15 mouse cellular contexts compared by ENCODE assay signal in genomic region chr5:30683993-30684392, GRCm38 (mm10). TPM values are rescaled to one million over a fixed set of nuclear protein-coding genes. Genes with fewer than 3 reads are reported as not detected.
A peak's percentile ranks its signal among the peaks of the same experiment; 100 is the strongest.
DNase-seq lines count a peak whose midpoint lies in the region; ATAC-seq and TF ChIP-seq lines count a peak whose summit lies in the region.
"Had no signal": no experiment of that assay in that cellular context is flagged by ENCODE, and none has a peak within 500 bp of the region (broad histone marks: within the 10 kb centered on the region; RNA-seq: fewer than 3 reads in every experiment).

No protein-coding gene starts in this region.

- H3K27me3 ChIP-seq in heart, embryonic 10.5 days (ENCODE audit: insufficient read depth, poor library complexity, severe bottlenecking) = no peaks in the 10 kb centered on the region
- H3K27me3 ChIP-seq in liver, postnatal 0 days (ENCODE audit: insufficient read depth, low read length) = no peaks in the 10 kb centered on the region
- no peaks in the 10 kb centered on the region; the same call in 1 of the 2 replicates for H3K27me3 ChIP-seq in liver, embryonic 11.5 days (replicated peaks; ENCODE audit: control insufficient read depth, insufficient read depth, low read length)
- H3K27me3 ChIP-seq in CH12.LX (replicated peaks) = no peaks in the 10 kb centered on the region
- no peaks in the 10 kb centered on the region for H3K27me3 ChIP-seq in heart, embryonic 12.5 days (replicated peaks)
- H3K27me3 ChIP-seq: forebrain, embryonic 13.5 days; heart, embryonic 13.5 days; liver, embryonic 13.5 days had no signal

- H3K36me3 ChIP-seq in heart, embryonic 10.5 days = 0 out of 2 replicates have a peak, but pooled peaks cover under 1% of the 10 kb centered on the region
- H3K36me3 ChIP-seq in liver, postnatal 0 days (replicated peaks; ENCODE audit: insufficient read depth, low read length) = no peaks in the 10 kb centered on the region
- no peaks in the 10 kb centered on the region for H3K36me3 ChIP-seq in liver, embryonic 11.5 days (ENCODE audit: control insufficient read depth, insufficient read depth, low read length)
- no peaks in the 10 kb centered on the region for H3K36me3 ChIP-seq in CH12.LX (replicated peaks in 1 of 2; ENCODE audit: control insufficient read depth in 1 of 2, insufficient read depth in 1 of 2, low read length in 1 of 2)
- H3K36me3 ChIP-seq in heart, embryonic 12.5 days = no peaks in the 10 kb centered on the region
- H3K36me3 ChIP-seq: heart, embryonic 13.5 days; liver, embryonic 13.5 days had no signal

- in situ Hi-C loops in CH12.LX (cut with MboI; ENCODE audit: low pct_ligation_motif_present, low pct_unique_long_range_greater_than_20kb, low sequenced_read_pairs) = no loop called here

- 75% methylated on average over 3 of the region's 3 CpGs for WGBS in heart, embryonic 10.5 days
- WGBS in liver, postnatal 0 days (ENCODE audit: insufficient replicate concordance) = 65% methylated on average over 3 of the region's 3 CpGs
- 74% methylated on average over 3 of the region's 3 CpGs for WGBS in liver, embryonic 11.5 days
- 72% methylated on average over 3 of the region's 3 CpGs for WGBS in heart, embryonic 12.5 days

- TF ChIP-seq POLR2A in CH12.LX (IDR thresholded peaks at IDR 0.05; ENCODE audit: low read depth, low read length) = no peak
- TF ChIP-seq POLR2A in bone marrow macrophage, adult 2 months (IDR thresholded peaks at IDR 0.05; ENCODE audit: borderline replicate concordance, low read depth, low read length) = no peak

- no peaks in the 10 kb centered on the region for H3K79me2 ChIP-seq in CH12.LX (replicated peaks; ENCODE audit: control insufficient read depth, extremely low read depth, insufficient read depth, poor library complexity, severe bottlenecking)

- TF ChIP-seq CTCF in liver, postnatal 0 days (IDR thresholded peaks at IDR 0.05; ENCODE audit: low read depth) = peak; percentile 48
- peak; percentile 14 to 60; a peak in 2 of 4 replicates for TF ChIP-seq CTCF in CH12.LX (conservative IDR thresholded peaks at IDR 0.05 in 1 of 2, IDR thresholded peaks at IDR 0.05 in 1 of 2; ENCODE audit: low read depth in 2 of 2, low read length in 2 of 2)
- peak; percentile 36; the same call in 1 of the 2 replicates for TF ChIP-seq CTCF in bone marrow macrophage, adult 2 months (IDR thresholded peaks at IDR 0.05; ENCODE audit: low read depth, low read length)

- H3K9me3 ChIP-seq in heart, embryonic 10.5 days = no peaks in the 10 kb centered on the region
- H3K9me3 ChIP-seq in liver, postnatal 0 days (ENCODE audit: low read length) = no peaks in the 10 kb centered on the region
- H3K9me3 ChIP-seq in liver, embryonic 11.5 days (ENCODE audit: control insufficient read depth, low read length) = no peaks in the 10 kb centered on the region
- no peaks in the 10 kb centered on the region for H3K9me3 ChIP-seq in CH12.LX (replicated peaks; ENCODE audit: low read length)
- no peaks in the 10 kb centered on the region for H3K9me3 ChIP-seq in heart, embryonic 12.5 days (replicated peaks)
- H3K9me3 ChIP-seq: forebrain, embryonic 13.5 days; heart, embryonic 13.5 days; liver, embryonic 13.5 days had no signal

- H3K4me2 ChIP-seq in liver, postnatal 0 days (ENCODE audit: low read depth, low read length) = no peak overlapping the region
- no peak overlapping the region for H3K4me2 ChIP-seq in liver, embryonic 11.5 days
- H3K4me2 ChIP-seq in CH12.LX (ENCODE audit: insufficient read depth, low read depth, poor library complexity, severe bottlenecking) = no peak overlapping the region
- H3K4me2 ChIP-seq in heart, embryonic 12.5 days = no peak overlapping the region
- H3K4me2 ChIP-seq: forebrain, embryonic 13.5 days; heart, embryonic 13.5 days; liver, embryonic 13.5 days had no signal

- no peak overlapping the region for H3K9ac ChIP-seq in liver, postnatal 0 days (replicated peaks)
- no peak overlapping the region for H3K9ac ChIP-seq in liver, embryonic 11.5 days (ENCODE audit: low read depth, low read length)
- no peak overlapping the region for H3K9ac ChIP-seq in CH12.LX (ENCODE audit: insufficient read depth, low read depth)
- no peak overlapping the region for H3K9ac ChIP-seq in heart, embryonic 12.5 days
- H3K9ac ChIP-seq: forebrain, embryonic 13.5 days; heart, embryonic 13.5 days; liver, embryonic 13.5 days had no signal

- no peak overlapping the region for H3K4me3 ChIP-seq in heart, embryonic 10.5 days
- no peak overlapping the region for H3K4me3 ChIP-seq in liver, postnatal 0 days (ENCODE audit: low read depth, low read length)
- no peak overlapping the region for H3K4me3 ChIP-seq in liver, embryonic 11.5 days (ENCODE audit: low read depth, low read length)
- H3K4me3 ChIP-seq in CH12.LX (replicated peaks in 1 of 3; ENCODE audit: low read depth in 2 of 3, low read length in 2 of 3, poor library complexity in 1 of 3) = no peak overlapping the region
- no peak overlapping the region for H3K4me3 ChIP-seq in bone marrow macrophage, adult 2 months (ENCODE audit: insufficient read depth, low read length)
- no peak overlapping the region for H3K4me3 ChIP-seq in heart, embryonic 12.5 days
- H3K4me3 ChIP-seq: forebrain, embryonic 13.5 days; heart, embryonic 13.5 days; liver, embryonic 13.5 days had no signal

- peak; percentile 11 for TF ChIP-seq RAD21 in CH12.LX (IDR thresholded peaks at IDR 0.05; ENCODE audit: low read depth, low read length)

- TF ChIP-seq EP300 in liver, postnatal 0 days (IDR thresholded peaks at IDR 0.05; ENCODE audit: low read depth) = no peak
- TF ChIP-seq EP300 in CH12.LX (IDR thresholded peaks at IDR 0.05; ENCODE audit: low read length) = no peak

- no peak for ATAC-seq in liver, postnatal 0 days
- no peak for ATAC-seq in liver, embryonic 11.5 days (replicated peaks; ENCODE audit: low FRiP score)
- no peak for ATAC-seq in heart, embryonic 12.5 days (ENCODE audit: insufficient number of reproducible peaks, low FRiP score)
- ATAC-seq: forebrain, embryonic 13.5 days had no signal

- dilution Hi-C loops in CH12.LX (cut with MboI; ENCODE audit: extremely low pct_ligation_motif_present, extremely low pct_unique_long_range_greater_than_20kb, low sequenced_read_pairs) = no loop called here

- H3K4me1 ChIP-seq in heart, embryonic 10.5 days = no peaks in the 10 kb centered on the region
- no peaks in the 10 kb centered on the region for H3K4me1 ChIP-seq in liver, postnatal 0 days (ENCODE audit: insufficient read depth)
- no peaks in the 10 kb centered on the region for H3K4me1 ChIP-seq in liver, embryonic 11.5 days (replicated peaks; ENCODE audit: control insufficient read depth, insufficient read depth, low read length)
- peaks cover 0 to 9% of the 10 kb centered on the region in 2 experiments; a peak in 2 of 4 replicates for H3K4me1 ChIP-seq in CH12.LX (ENCODE audit: control insufficient read depth in 1 of 2, insufficient read depth in 2 of 2)
- peaks cover 12% of the 10 kb centered on the region for H3K4me1 ChIP-seq in bone marrow macrophage, adult 2 months (ENCODE audit: control insufficient read depth, insufficient read depth, low read length)
- H3K4me1 ChIP-seq in heart, embryonic 12.5 days (replicated peaks) = no peaks in the 10 kb centered on the region
- H3K4me1 ChIP-seq: forebrain, embryonic 13.5 days; heart, embryonic 13.5 days; liver, embryonic 13.5 days had no signal

- DNase-seq in heart, adult 11 months = peak; percentile 55
- no peak for DNase-seq in heart, embryonic 10.5 days (ENCODE audit: low spot score)
- no peak for DNase-seq in liver, postnatal 0 days
- no peak for DNase-seq in liver, embryonic 11.5 days (ENCODE audit: low spot score)
- no peak for DNase-seq in CH12.LX (ENCODE audit: extremely low read depth)
- no peak for DNase-seq in layer of hippocampus, adult 9-11 months
- DNase-seq: adrenal gland, postnatal 14 days; kidney, adult 11 months; liver, embryonic 13.5 days; retina, postnatal 1 day had no signal

- no peak overlapping the region for H3K27ac ChIP-seq in heart, embryonic 10.5 days
- H3K27ac ChIP-seq in liver, postnatal 0 days (ENCODE audit: low read depth) = no peak overlapping the region
- no peak overlapping the region for H3K27ac ChIP-seq in liver, embryonic 11.5 days (ENCODE audit: low read depth, low read length)
- no peak overlapping the region for H3K27ac ChIP-seq in CH12.LX (ENCODE audit: insufficient read depth, low read depth)
- no peak overlapping the region for H3K27ac ChIP-seq in bone marrow macrophage, adult 2 months (ENCODE audit: insufficient read depth, low read depth, low read length)
- H3K27ac ChIP-seq in heart, embryonic 12.5 days (ENCODE audit: poor library complexity, severe bottlenecking) = no peak overlapping the region
- H3K27ac ChIP-seq: forebrain, embryonic 13.5 days; heart, embryonic 13.5 days; liver, embryonic 13.5 days; macrophage had no signal

RNA-seq across cellular contexts. Expression of gene Cenpa, which starts 17.4 kb away (rescaled TPM):
- 323 and 372 TPM in 2 replicates for polyA plus RNA-seq in heart, embryonic 10.5 days (2016; fragmentation: Nextera tagmentation; extraction: Ambion mirVana)
- polyA plus RNA-seq in liver, postnatal 0 days (2015; fragmentation: Nextera tagmentation; extraction: Ambion mirVana) = 135 and 145 TPM in 2 replicates
- 326 and 357 TPM in 2 replicates for polyA plus RNA-seq in liver, embryonic 11.5 days (2014; fragmentation: Nextera tagmentation; extraction: Ambion mirVana)
- total RNA-seq in CH12.LX (2012; rRNA removed) = 89.4 and 99.1 TPM in 2 replicates
- total RNA-seq in CH12.LX (2014; rRNA removed) = 125 and 138 TPM in 2 replicates
- 143 and 163 TPM in 2 replicates for polyA plus RNA-seq in CH12.LX (2012; ENCODE audit: insufficient read length, low read depth)
- polyA plus RNA-seq in bone marrow macrophage, adult 2 months (2012; ENCODE audit: insufficient read depth, insufficient read length, missing spikeins) = 81.0 and 87.8 TPM in 2 replicates
- 264 and 282 TPM in 2 replicates for polyA plus RNA-seq in heart, embryonic 12.5 days (2016; fragmentation: Nextera tagmentation; extraction: Ambion mirVana)

RNA-seq across cellular contexts. Expression of gene Dpysl5, which starts 27.4 kb away (rescaled TPM):
- polyA plus RNA-seq in heart, embryonic 10.5 days (2016; fragmentation: Nextera tagmentation; extraction: Ambion mirVana) = 4.0 and 5.6 TPM in 2 replicates
- 0.05 TPM in 1 of 2 replicates, not detected in the other for polyA plus RNA-seq in liver, postnatal 0 days (2015; fragmentation: Nextera tagmentation; extraction: Ambion mirVana)
- polyA plus RNA-seq in liver, embryonic 11.5 days (2014; fragmentation: Nextera tagmentation; extraction: Ambion mirVana) = 1.3 and 1.6 TPM in 2 replicates
- total RNA-seq in CH12.LX (2012; rRNA removed) (0.21 TPM in 1 of 2 replicates, not detected in the other), CH12.LX (2014; rRNA removed) (not detected in 2 replicates)
- not detected in 2 replicates for polyA plus RNA-seq in CH12.LX (2012; ENCODE audit: insufficient read length, low read depth)
- polyA plus RNA-seq in bone marrow macrophage, adult 2 months (2012; ENCODE audit: insufficient read depth, insufficient read length, missing spikeins) = not detected in 2 replicates
- 3.6 and 4.4 TPM in 2 replicates for polyA plus RNA-seq in heart, embryonic 12.5 days (2016; fragmentation: Nextera tagmentation; extraction: Ambion mirVana)
- polyA plus RNA-seq: macrophage had no signal

RNA-seq across cellular contexts. Expression of gene Slc35f6, which starts 36.3 kb away (rescaled TPM):
- polyA plus RNA-seq in heart, embryonic 10.5 days (2016; fragmentation: Nextera tagmentation; extraction: Ambion mirVana) = 25.5 and 28.4 TPM in 2 replicates
- 13.8 and 14.2 TPM in 2 replicates for polyA plus RNA-seq in liver, postnatal 0 days (2015; fragmentation: Nextera tagmentation; extraction: Ambion mirVana)
- 17.6 and 18.6 TPM in 2 replicates for polyA plus RNA-seq in liver, embryonic 11.5 days (2014; fragmentation: Nextera tagmentation; extraction: Ambion mirVana)
- total RNA-seq in CH12.LX (2012; rRNA removed) (8.9 and 10.5 TPM in 2 replicates), CH12.LX (2014; rRNA removed) (8.0 and 9.5 TPM in 2 replicates)
- 9.0 and 9.4 TPM in 2 replicates for polyA plus RNA-seq in CH12.LX (2012; ENCODE audit: insufficient read length, low read depth)
- 77.3 and 78.2 TPM in 2 replicates for polyA plus RNA-seq in bone marrow macrophage, adult 2 months (2012; ENCODE audit: insufficient read depth, insufficient read length, missing spikeins)
- 21.4 and 24.9 TPM in 2 replicates for polyA plus RNA-seq in heart, embryonic 12.5 days (2016; fragmentation: Nextera tagmentation; extraction: Ambion mirVana)
